Mouse (Mus musculus) forebrain, embryonic 16.5 days (tissue): ENCODE measurements around the gene Olfr640. TPM values are rescaled to one million over a fixed set of nuclear protein-coding genes. Genes with fewer than 3 reads are reported as not detected.

ENCODE experiments used
- ATAC-seq: fragments of 200-750 bp; cut with Nextera tagmentation; 2 replicates; pipeline ENCODE4 v1.8.0; 2017; ENCODE audit warnings: mild to moderate bottlenecking, moderate library complexity
- H3K27ac ChIP-seq: fragments of 300-500 bp; sonication (generic); 2 replicates; pipeline ENCODE4 v1.5.1; 2014; ENCODE audit warnings: low read length, control low read depth
- H3K27me3 ChIP-seq: fragments of 300-500 bp; sonication (generic); replicated peaks from 2 replicates; pipeline ENCODE4 v1.6.1; 2014; ENCODE audit warnings: low read length; ENCODE audit not compliant: control insufficient read depth, insufficient read depth
- H3K36me3 ChIP-seq: fragments of 300-500 bp; sonication (generic); 2 replicates; pipeline ENCODE4 v1.6.1; 2014; ENCODE audit not compliant: control insufficient read depth, insufficient read depth
- H3K4me1 ChIP-seq: fragments of 300-500 bp; sonication (generic); replicated peaks from 2 replicates; pipeline ENCODE4 v1.6.1; 2014; ENCODE audit warnings: low read length; ENCODE audit not compliant: control insufficient read depth, insufficient read depth
- H3K4me2 ChIP-seq: fragments of 300-500 bp; sonication (generic); 2 replicates; pipeline ENCODE4 v1.6.1; 2014; ENCODE audit warnings: mild to moderate bottlenecking, low read length, control low read depth
- H3K4me3 ChIP-seq: fragments of 300-500 bp; sonication (generic); replicated peaks from 2 replicates; pipeline ENCODE4 v1.5.1; 2014; ENCODE audit warnings: mild to moderate bottlenecking, low read length, control low read depth
- H3K9ac ChIP-seq: fragments of 300-500 bp; sonication (generic); replicated peaks from 2 replicates; pipeline ENCODE4 v1.6.1; 2014; ENCODE audit warnings: low read depth, low read length, control low read depth
- H3K9me3 ChIP-seq: fragments of 300-500 bp; sonication (generic); 2 replicates; pipeline ENCODE4 v1.6.1; 2016; ENCODE audit warnings: low read length; ENCODE audit not compliant: control insufficient read depth
- WGBS: fragments of 180-500 bp; shearing (Covaris S2); extraction: QIAGEN DNeasy Blood & Tissue Kit; methylation state at CpG from one replicate; pipeline ENCODE4 v1.1.7; 2014; 5-methylcytosine and 5-hydroxymethylcytosine counted together
- polyA plus RNA-seq: library from polyadenylated mRNA; unstranded; fragments of >200 nt; fragmentation: Nextera tagmentation; extraction: Ambion mirVana; gene quantifications from 2 replicates; pipeline ENCODE4 v1.2.1, GENCODE M21; 2015

Gene Olfr640
- polyA plus RNA-seq, 1 experiment from 2014 or later, result not detected

DNA sequence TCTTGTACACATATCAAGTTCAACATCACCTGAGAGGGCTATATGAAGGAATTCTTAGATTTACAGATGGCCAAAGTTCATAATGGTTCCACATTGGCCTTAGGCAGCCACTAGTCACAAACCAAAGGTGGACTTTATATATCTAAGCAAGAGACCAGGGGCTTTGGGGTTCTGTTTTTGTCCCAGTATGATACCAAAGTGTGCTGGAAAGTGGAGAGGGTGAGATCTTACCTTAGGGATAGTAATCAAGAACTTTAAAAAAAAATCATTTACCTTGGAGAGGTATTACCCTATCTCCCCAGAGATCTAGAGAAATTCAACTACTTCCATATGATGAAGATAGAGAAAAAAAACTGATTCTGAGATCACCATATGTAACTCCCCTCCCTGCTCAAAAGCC is 8.2 kb downstream of the Olfr640 start, which contains the start of gene Olfr639:
TSS of gene Olfr639 (minus strand) at position 101 of the 400 bp plus-strand sequence.
- Histone ChIP-seq H3K27me3 (no peaks in the 10 kb centered on the region), H3K9me3 (no peaks in the 10 kb centered on the region), H3K9ac (no peak within 1 kb of the TSS), H3K27ac (no peak within 1 kb of the TSS), H3K4me3 (no peak within 1 kb of the TSS), H3K4me2 (no peak within 1 kb of the TSS), H3K36me3 (no peaks in the 10 kb centered on the region), H3K4me1 (no peaks in the 10 kb centered on the region)
- no peak for ATAC-seq

DNA sequence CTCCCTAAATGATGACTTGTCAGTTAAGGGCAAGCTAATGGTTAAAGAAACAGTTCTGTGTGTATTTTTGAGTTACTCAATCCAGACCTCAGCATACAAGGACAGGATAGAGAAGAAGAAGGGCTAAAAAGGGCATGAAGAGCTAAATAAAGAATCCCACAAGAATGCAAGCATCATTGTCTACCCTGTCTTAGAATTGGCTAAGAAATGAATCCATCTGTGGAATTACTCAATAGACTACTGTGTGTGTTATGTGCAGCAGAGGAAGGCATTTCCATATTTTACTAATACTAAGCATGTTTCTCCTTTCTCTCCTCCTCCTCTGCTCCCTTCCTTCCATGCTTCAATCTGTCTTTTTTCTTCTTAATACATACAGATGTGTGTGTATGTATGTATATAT is 26.2 kb downstream of the Olfr640 start:
- Histone ChIP-seq H3K4me2 (no peak overlapping the region), H3K9ac (no peak overlapping the region), H3K4me3 (no peak overlapping the region), H3K4me1 (no peaks in the 10 kb centered on the region), H3K9me3 (no peaks in the 10 kb centered on the region), H3K36me3 (no peaks in the 10 kb centered on the region), H3K27ac (no peak overlapping the region), H3K27me3 (no peaks in the 10 kb centered on the region)
- ATAC-seq, result no peak

DNA sequence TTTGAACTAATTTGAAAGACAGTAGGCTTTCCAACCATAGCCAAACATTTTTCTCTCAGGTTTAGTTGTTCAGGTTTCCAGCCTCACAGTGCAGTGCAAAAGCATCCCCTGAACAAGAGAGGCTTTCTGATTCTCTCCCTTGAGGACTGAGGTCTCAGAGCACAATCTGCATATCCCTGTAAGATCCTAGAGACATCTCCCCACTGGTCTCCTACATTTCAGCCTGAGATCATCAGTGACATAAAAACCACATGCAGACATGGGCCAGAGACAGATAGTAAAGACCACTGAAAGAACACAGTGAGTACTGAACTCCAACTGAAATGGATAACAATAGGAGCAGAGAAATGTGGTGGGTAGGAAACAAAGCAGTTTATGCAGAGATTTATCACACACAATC is 26.9 kb downstream of the Olfr640 start, which contains the start of gene Olfr638:
TSS of gene Olfr638 (plus strand) at position 301 of the 400 bp plus-strand sequence.
- Histone ChIP-seq H3K4me1 (no peaks in the 10 kb centered on the region), H3K36me3 (no peaks in the 10 kb centered on the region), H3K4me2 (no peak within 1 kb of the TSS), H3K27ac (no peak within 1 kb of the TSS), H3K4me3 (no peak within 1 kb of the TSS), H3K9ac (no peak within 1 kb of the TSS), H3K27me3 (no peaks in the 10 kb centered on the region), H3K9me3 (no peaks in the 10 kb centered on the region)
- no peak for ATAC-seq

GRCm38 (mm10) chr7:103971782-103972181 is 53.6 kb downstream of the Olfr640 start:
- Histone ChIP-seq H3K27ac (no peak overlapping the region), H3K4me1 (no peaks in the 10 kb centered on the region), H3K4me3 (no peak overlapping the region), H3K4me2 (no peak overlapping the region), H3K9ac (no peak overlapping the region), H3K27me3 (no peaks in the 10 kb centered on the region), H3K36me3 (no peaks in the 10 kb centered on the region), H3K9me3 (0 out of 2 replicates have a peak, but pooled peaks cover 3% of the 10 kb centered on the region)
- WGBS, result 71% methylated on average over 1 of the region's 1 CpGs
- no peak for ATAC-seq

DNA sequence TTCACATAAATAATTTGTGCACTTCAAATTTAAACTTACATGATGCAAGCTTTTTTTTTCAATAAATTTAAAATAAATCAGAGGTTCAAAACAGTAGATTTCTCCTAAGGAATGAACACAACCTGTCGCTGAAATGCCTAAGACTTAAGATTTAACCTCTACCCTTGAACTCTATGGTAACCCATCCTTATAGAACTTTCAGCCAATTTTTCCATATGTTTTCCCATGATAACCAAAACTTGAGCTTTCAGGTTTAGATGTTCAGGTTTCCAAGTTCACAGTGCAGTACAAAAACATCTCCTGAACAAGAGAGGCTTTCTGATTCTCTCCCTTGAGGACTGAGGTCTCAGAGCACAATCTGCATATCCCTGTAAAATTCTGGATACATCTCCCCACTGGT is 54.5 kb downstream of the Olfr640 start, which contains the start of gene Olfr635:
TSS of gene Olfr635 (plus strand) at position 301 of the 400 bp plus-strand sequence.
- WGBS, result 79% methylated on average over 1 of the region's 1 CpGs
- no peak within 1 kb of the TSS for H3K4me2 ChIP-seq
- no peak within 1 kb of the TSS for H3K4me3 ChIP-seq

More for the DNA sequence above, 54.5 kb downstream of the Olfr640 start, which contains the start of gene Olfr635:
- Histone ChIP-seq H3K9me3 (no peaks in the 10 kb centered on the region), H3K36me3 (no peaks in the 10 kb centered on the region), H3K27me3 (no peaks in the 10 kb centered on the region), H3K9ac (no peak within 1 kb of the TSS), H3K4me1 (no peaks in the 10 kb centered on the region), H3K27ac (no peak within 1 kb of the TSS)
- no peak for ATAC-seq

Other genes starting within 250 kb of the Olfr640 start
- not detected in 2 replicates for gene Olfr68, start 245.9 kb downstream of the Olfr640 start, polyA plus RNA-seq
- gene Olfr67, start 233.8 kb downstream of the Olfr640 start, polyA plus RNA-seq, result not detected in 2 replicates
- 1,171 and 1,472 TPM in 2 replicates for gene Hbb-bt, start 211.6 kb downstream of the Olfr640 start, polyA plus RNA-seq
- gene Hbb-bs, start 197.5 kb downstream of the Olfr640 start, polyA plus RNA-seq, result 3,869 and 4,747 TPM in 2 replicates
- not detected in 2 replicates for gene Hbb-bh2, start 185.1 kb downstream of the Olfr640 start, polyA plus RNA-seq
- 0.43 TPM in 1 of 2 replicates, not detected in the other for gene Hbb-bh1, start 182.4 kb downstream of the Olfr640 start, polyA plus RNA-seq
- gene Hbb-y, start 172.4 kb downstream of the Olfr640 start, polyA plus RNA-seq, result 24.4 and 25.7 TPM in 2 replicates
- gene Olfr66, start 139.3 kb downstream of the Olfr640 start, polyA plus RNA-seq, result not detected in 2 replicates
- gene Olfr64, start 131.1 kb downstream of the Olfr640 start, polyA plus RNA-seq, result not detected in 2 replicates
- not detected in 2 replicates for gene Olfr65, start 122.1 kb downstream of the Olfr640 start, polyA plus RNA-seq
- gene Olfr631, start 96.7 kb downstream of the Olfr640 start, polyA plus RNA-seq, result not detected in 2 replicates
- gene Olfr632, start 91.2 kb downstream of the Olfr640 start, polyA plus RNA-seq, result not detected in 2 replicates
- gene Olfr633, start 81.1 kb downstream of the Olfr640 start, polyA plus RNA-seq, result not detected in 2 replicates
- not detected in 2 replicates for gene Olfr635, start 54.4 kb downstream of the Olfr640 start, polyA plus RNA-seq
- gene Olfr638, start 26.8 kb downstream of the Olfr640 start, polyA plus RNA-seq, result not detected in 2 replicates
- not detected in 2 replicates for gene Olfr639, start 8.3 kb downstream of the Olfr640 start, polyA plus RNA-seq
- not detected in 2 replicates for gene Olfr641, start 9.9 kb upstream of the Olfr640 start, polyA plus RNA-seq
- gene Olfr642, start 27.1 kb upstream of the Olfr640 start, polyA plus RNA-seq, result not detected in 2 replicates
- not detected in 2 replicates for gene 4930516K23Rik, start 35.9 kb upstream of the Olfr640 start, polyA plus RNA-seq
- not detected in 2 replicates for gene Olfr644, start 46.3 kb upstream of the Olfr640 start, polyA plus RNA-seq
- not detected in 2 replicates for gene Olfr645, start 59.9 kb upstream of the Olfr640 start, polyA plus RNA-seq
- gene Olfr646, start 79.3 kb upstream of the Olfr640 start, polyA plus RNA-seq, result not detected in 2 replicates
- not detected in 2 replicates for gene Ubqln5, start 104.3 kb upstream of the Olfr640 start, polyA plus RNA-seq
- not detected in 2 replicates for gene Olfr643, start 111.8 kb upstream of the Olfr640 start, polyA plus RNA-seq
- gene Ubqln3, start 117.7 kb upstream of the Olfr640 start, polyA plus RNA-seq, result 0.10 TPM in 1 of 2 replicates, not detected in the other
- gene Ubqlnl, start 125.0 kb upstream of the Olfr640 start, polyA plus RNA-seq, result not detected in 2 replicates
- gene Olfm5, start 139.3 kb upstream of the Olfr640 start, polyA plus RNA-seq, result 2.1 TPM in 1 of 2 replicates, not detected in the other
- gene Olfr648, start 157.8 kb upstream of the Olfr640 start, polyA plus RNA-seq, result 0.45 and 0.81 TPM in 2 replicates
- gene Olfr649, start 170.4 kb upstream of the Olfr640 start, polyA plus RNA-seq, result not detected in 2 replicates
- gene Trim6, start 193.2 kb upstream of the Olfr640 start, polyA plus RNA-seq, result 0.31 and 0.61 TPM in 2 replicates
- gene Trim34a, start 218.9 kb upstream of the Olfr640 start, polyA plus RNA-seq, result 0.54 and 0.67 TPM in 2 replicates